Mouse (Mus musculus) right cerebral cortex, adult 2 months (tissue): ENCODE results near the gene Rbmy.
"Not testable (repeated sequence)": the region's sequence is repeated elsewhere in the genome, so short reads cannot be mapped to it uniquely, and the experiment has no call there.

Source experiments
- DNase-seq, 2 experiments: peaks; one replicate each; pipeline ENCODE4 v3.0.0; 2021 to 2022; ENCODE audit warnings: low spot score in 2 of 2

Gene Rbmy

DNA sequence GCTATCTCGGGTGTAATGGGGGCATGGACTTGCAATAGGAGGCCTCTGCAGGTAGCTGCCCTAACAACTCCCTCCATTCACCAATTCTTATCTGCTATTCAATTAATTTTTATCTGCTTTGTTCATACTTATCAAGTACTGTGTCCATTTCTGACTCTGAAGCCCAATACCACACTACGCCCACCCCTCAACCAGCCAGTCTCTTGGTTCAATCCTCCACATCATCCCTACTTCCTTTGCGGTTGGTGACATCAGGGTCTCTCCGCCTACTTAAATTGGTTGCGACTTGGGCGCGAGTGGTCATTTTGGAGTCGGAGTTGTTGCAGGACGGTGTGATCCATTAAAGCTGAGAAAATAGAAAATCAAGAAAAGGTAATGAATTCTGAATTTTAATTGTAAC is at the start of gene Rbmy, which contains the start of gene Gm10256:
TSS of gene Rbmy (plus strand) at position 301 of the 400 bp plus-strand sequence.
TSS of gene Gm10256 (plus strand) at position 320 of the 400 bp plus-strand sequence.
- not testable (repeated sequence) for DNase-seq

DNA sequence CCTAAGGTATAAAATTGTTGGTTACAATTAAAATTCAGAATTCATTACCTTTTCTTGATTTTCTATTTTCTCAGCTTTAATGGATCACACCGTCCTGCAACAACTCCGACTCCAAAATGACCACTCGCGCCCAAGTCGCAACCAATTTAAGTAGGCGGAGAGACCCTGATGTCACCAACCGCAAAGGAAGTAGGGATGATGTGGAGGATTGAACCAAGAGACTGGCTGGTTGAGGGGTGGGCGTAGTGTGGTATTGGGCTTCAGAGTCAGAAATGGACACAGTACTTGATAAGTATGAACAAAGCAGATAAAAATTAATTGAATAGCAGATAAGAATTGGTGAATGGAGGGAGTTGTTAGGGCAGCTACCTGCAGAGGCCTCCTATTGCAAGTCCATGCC is 34.4 kb upstream of the Rbmy start, which contains the start of gene Gm4064:
TSS of gene Gm4064 (minus strand) at position 101 of the 400 bp plus-strand sequence.
- DNase-seq = not testable (repeated sequence)
